Mouse (Mus musculus): Measurements from ENCODE around the gene Plcb4. TPM values are rescaled to one million over a fixed set of nuclear protein-coding genes. Genes with fewer than 3 reads are reported as not detected.

The Plcb4 gene
- polyA plus RNA-seq, 1 experiment from 2014 or later, result 8.6 TPM

DNA sequence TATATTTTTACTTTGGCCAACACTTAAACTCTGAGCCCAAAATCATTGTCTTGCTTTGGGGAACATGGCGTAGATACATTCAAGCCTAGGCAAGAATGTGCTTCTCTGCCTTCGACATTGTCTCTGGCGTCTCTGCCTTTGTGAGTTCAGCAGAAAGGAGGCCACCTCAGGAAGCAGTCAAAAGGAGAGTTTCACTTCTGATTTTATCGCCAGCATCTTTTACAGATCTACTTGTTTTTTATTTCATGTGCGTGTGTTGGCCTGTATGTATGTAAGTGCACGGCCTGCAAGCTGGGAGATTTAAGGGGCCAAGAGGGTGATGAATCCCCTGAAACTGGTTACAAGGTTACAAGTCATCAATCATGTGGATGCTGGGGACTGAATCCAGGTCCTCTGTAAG lies 6.8 kb upstream of the Plcb4 start:
- Histone ChIP-seq H3K36me3 (ENCODE audit: insufficient read depth, low read length) (no peaks in the 10 kb centered on the region), H3K4me2 (ENCODE audit: low read length) (no peak overlapping the region), H3K4me3 (replicated peaks; ENCODE audit: low read depth, low read length) (no peak overlapping the region), H3K9ac (ENCODE audit: low read depth, low read length) (no peak overlapping the region), H3K9me3 (replicated peaks; ENCODE audit: low read length) (no peaks in the 10 kb centered on the region), H3K27ac (no peak overlapping the region), H3K27me3 (ENCODE audit: insufficient read depth, low read length) (no peaks in the 10 kb centered on the region), H3K4me1 (replicated peaks; ENCODE audit: insufficient read depth, low read length) (no peaks in the 10 kb centered on the region)
- TF ChIP-seq CTCF (IDR thresholded peaks at IDR 0.05; ENCODE audit: low read depth), result no peak
- 79% methylated on average over 6 of the region's 6 CpGs for WGBS
- no peak for DNase-seq (ENCODE audit: low spot score)
- ATAC-seq (replicated peaks; ENCODE audit: low FRiP score, low read depth), result no peak

DNA sequence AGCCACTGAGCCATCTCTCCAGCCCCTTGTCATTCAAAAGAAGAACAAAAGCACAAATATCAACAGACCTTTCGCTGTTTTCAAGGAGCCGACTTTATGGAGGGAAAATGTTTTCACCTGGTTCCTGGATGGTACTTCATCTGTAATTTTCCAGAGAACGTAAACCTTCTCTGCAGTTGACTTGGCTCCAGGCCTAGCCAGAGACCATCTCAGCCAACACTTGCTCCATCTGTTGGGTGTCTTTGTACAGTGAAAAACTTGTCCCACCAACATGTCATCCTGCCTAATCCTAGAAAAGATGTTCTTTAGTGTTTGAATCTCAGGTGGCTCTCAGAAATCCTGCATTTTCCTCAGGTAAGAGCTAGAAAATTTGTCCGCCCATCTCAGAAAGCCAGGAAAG lies 6.4 kb upstream of the Plcb4 start:
- no peaks in the 10 kb centered on the region for H3K27me3 ChIP-seq (ENCODE audit: insufficient read depth, low read length)
- 88% methylated on average over 4 of the region's 4 CpGs for WGBS
- no peak for ATAC-seq (replicated peaks; ENCODE audit: low FRiP score, low read depth)

DNA sequence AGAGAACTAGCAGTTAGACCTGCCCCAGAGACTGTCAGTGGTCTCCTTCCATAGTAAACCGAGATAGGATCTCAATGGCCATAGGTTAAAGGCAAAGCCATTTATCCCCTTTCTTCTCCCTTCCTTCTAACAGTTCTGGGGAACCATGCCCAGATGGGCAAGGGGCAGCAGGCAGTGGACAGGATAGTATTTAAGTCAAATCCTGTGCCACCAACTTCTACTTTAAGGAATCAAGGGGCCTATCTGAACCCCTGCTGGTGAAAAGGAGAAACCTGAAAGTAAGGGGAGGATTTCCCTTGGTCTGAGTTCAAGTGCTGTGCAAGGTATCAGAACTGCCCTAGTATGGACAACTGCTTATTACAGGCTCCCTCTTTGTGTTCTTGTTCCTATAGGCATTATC lies 2.9 kb upstream of the Plcb4 start:
- TF ChIP-seq CTCF (IDR thresholded peaks at IDR 0.05; ENCODE audit: low read depth), result no peak
- ATAC-seq (replicated peaks; ENCODE audit: low FRiP score, low read depth) (no peak), DNase-seq (ENCODE audit: low spot score) (no peak)
- Histone ChIP-seq H3K4me1 (replicated peaks; ENCODE audit: insufficient read depth, low read length) (no peaks in the 10 kb centered on the region), H3K27ac (no peak overlapping the region), H3K36me3 (ENCODE audit: insufficient read depth, low read length) (no peaks in the 10 kb centered on the region), H3K4me3 (replicated peaks; ENCODE audit: low read depth, low read length) (no peak overlapping the region), H3K9me3 (replicated peaks; ENCODE audit: low read length) (no peaks in the 10 kb centered on the region), H3K9ac (ENCODE audit: low read depth, low read length) (no peak overlapping the region), H3K4me2 (ENCODE audit: low read length) (no peak overlapping the region), H3K27me3 (ENCODE audit: insufficient read depth, low read length) (no peaks in the 10 kb centered on the region)
- WGBS, result 89% methylated on average over 1 of the region's 1 CpGs

More for the DNA sequence above, 6.4 kb upstream of the Plcb4 start:
- H3K9me3 ChIP-seq (replicated peaks; ENCODE audit: low read length), result no peaks in the 10 kb centered on the region
- H3K4me1 ChIP-seq (replicated peaks; ENCODE audit: insufficient read depth, low read length), result no peaks in the 10 kb centered on the region
- H3K27ac ChIP-seq, result no peak overlapping the region
- no peak overlapping the region for H3K9ac ChIP-seq (ENCODE audit: low read depth, low read length)
- TF ChIP-seq CTCF (IDR thresholded peaks at IDR 0.05; ENCODE audit: low read depth), result no peak
- no peak overlapping the region for H3K4me3 ChIP-seq (replicated peaks; ENCODE audit: low read depth, low read length)
- no peak for DNase-seq (ENCODE audit: low spot score)
- H3K4me2 ChIP-seq (ENCODE audit: low read length), result no peak overlapping the region
- no peaks in the 10 kb centered on the region for H3K36me3 ChIP-seq (ENCODE audit: insufficient read depth, low read length)

DNA sequence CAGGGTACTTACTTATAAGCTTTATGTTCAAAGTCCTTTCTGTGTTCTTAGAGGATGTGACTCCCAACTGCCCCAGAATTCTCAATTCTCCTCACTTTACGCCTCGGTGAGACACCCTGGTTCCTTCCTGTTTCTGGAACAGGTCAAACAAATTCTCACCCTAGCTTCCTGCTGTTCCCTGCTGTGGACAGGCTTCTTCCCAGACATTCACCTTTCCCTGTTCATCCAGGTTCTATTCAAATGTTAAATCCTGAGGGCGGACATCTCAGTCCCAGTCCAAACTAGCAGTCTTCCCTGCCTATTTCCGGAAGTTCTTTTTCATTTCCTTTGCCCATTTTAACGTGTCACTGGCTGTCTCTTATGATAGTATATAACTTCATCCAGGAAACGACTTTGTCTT lies 2.2 kb upstream of the Plcb4 start:
- 61% methylated on average over 6 of the region's 6 CpGs for WGBS
- Histone ChIP-seq H3K9ac (ENCODE audit: low read depth, low read length) (no peak overlapping the region), H3K27ac (no peak overlapping the region), H3K4me2 (ENCODE audit: low read length) (no peak overlapping the region), H3K4me1 (replicated peaks; ENCODE audit: insufficient read depth, low read length) (no peaks in the 10 kb centered on the region), H3K36me3 (ENCODE audit: insufficient read depth, low read length) (no peaks in the 10 kb centered on the region), H3K4me3 (replicated peaks; ENCODE audit: low read depth, low read length) (no peak overlapping the region), H3K9me3 (replicated peaks; ENCODE audit: low read length) (no peaks in the 10 kb centered on the region), H3K27me3 (ENCODE audit: insufficient read depth, low read length) (no peaks in the 10 kb centered on the region)
- DNase-seq (ENCODE audit: low spot score) (no peak), ATAC-seq (replicated peaks; ENCODE audit: low FRiP score, low read depth) (no peak)
- TF ChIP-seq CTCF (IDR thresholded peaks at IDR 0.05; ENCODE audit: low read depth), result no peak

GRCm38 (mm10) chr2:135659391-135660180 lies 775 bp downstream of the Plcb4 start:
- Histone ChIP-seq H3K4me2 (ENCODE audit: low read length) (peak overlapping the region; percentile 78), H3K4me3 (replicated peaks; ENCODE audit: low read depth, low read length) (peak overlapping the region; percentile 85), H3K9ac (ENCODE audit: low read depth, low read length) (peak overlapping the region; percentile 89), H3K4me1 (replicated peaks; ENCODE audit: insufficient read depth, low read length) (no peaks in the 10 kb centered on the region), H3K27ac (peak overlapping the region; percentile 98), H3K36me3 (ENCODE audit: insufficient read depth, low read length) (no peaks in the 10 kb centered on the region), H3K27me3 (ENCODE audit: insufficient read depth, low read length) (no peaks in the 10 kb centered on the region), H3K9me3 (replicated peaks; ENCODE audit: low read length) (no peaks in the 10 kb centered on the region)
- 1% methylated on average over 57 of the region's 97 CpGs for WGBS
- ATAC-seq (replicated peaks; ENCODE audit: low FRiP score, low read depth) (peak; percentile 33), DNase-seq (ENCODE audit: low spot score) (peak; percentile 39)
- no peak for TF ChIP-seq CTCF (IDR thresholded peaks at IDR 0.05; ENCODE audit: low read depth)

DNA sequence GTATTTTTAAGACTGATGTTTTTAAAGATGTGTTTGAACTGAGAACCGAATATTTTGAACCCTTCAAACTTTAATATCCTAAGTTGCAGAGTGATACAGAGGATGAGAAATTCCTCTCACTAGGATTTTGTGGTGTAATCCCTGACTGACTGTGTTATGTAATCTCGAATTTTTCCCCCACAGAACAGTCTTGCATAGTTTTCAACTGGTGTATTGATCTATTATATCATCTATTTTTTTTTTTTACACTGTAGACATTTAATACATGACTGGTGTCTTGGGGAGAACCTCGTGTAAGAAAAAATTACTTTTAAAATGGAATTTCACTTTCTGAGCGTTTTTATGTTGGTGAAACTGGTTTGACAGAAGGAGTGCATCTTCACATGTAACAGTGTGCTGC lies 2.0 kb downstream of the Plcb4 start:
- Histone ChIP-seq H3K4me3 (replicated peaks; ENCODE audit: low read depth, low read length) (no peak overlapping the region), H3K4me1 (replicated peaks; ENCODE audit: insufficient read depth, low read length) (no peaks in the 10 kb centered on the region), H3K4me2 (ENCODE audit: low read length) (no peak overlapping the region; the same call in 1 of the 2 replicates), H3K9ac (ENCODE audit: low read depth, low read length) (no peak overlapping the region), H3K9me3 (replicated peaks; ENCODE audit: low read length) (no peaks in the 10 kb centered on the region), H3K27ac (no peak overlapping the region), H3K27me3 (ENCODE audit: insufficient read depth, low read length) (no peaks in the 10 kb centered on the region), H3K36me3 (ENCODE audit: insufficient read depth, low read length) (no peaks in the 10 kb centered on the region)
- ATAC-seq (replicated peaks; ENCODE audit: low FRiP score, low read depth), result no peak
- DNase-seq (ENCODE audit: low spot score), result no peak
- 49% methylated on average over 4 of the region's 4 CpGs for WGBS
- no peak for TF ChIP-seq CTCF (IDR thresholded peaks at IDR 0.05; ENCODE audit: low read depth)

All from kidney, postnatal 0 days (tissue).